Mouse (Mus musculus): Measurements from ENCODE around the gene Plce1. TPM values are rescaled to one million over a fixed set of nuclear protein-coding genes. Genes with fewer than 3 reads are reported as not detected.

The Plce1 gene
- total RNA-seq (2021): 10 to 100 TPM; 11.4 to 11.9 TPM
- long read RNA-seq, experiment 1, partial matches to known transcripts: 0 of 1 reads
- long read RNA-seq, experiment 1, other reads (novel, unspliced or antisense): 1 of 1 reads
- long read RNA-seq, experiment 2, partial matches to known transcripts: 2 of 4 reads
- long read RNA-seq, experiment 2, other reads (novel, unspliced or antisense): 2 of 4 reads

GRCm38 (mm10) chr19:38480731-38481621 is at the start of gene Plce1:
Plce1 (plus strand) TSS chr19:38481109.
- peak in 1 of 2 experiments; percentile 3 for DNase-seq (ENCODE audit: low spot score in 2 of 2)

- no peak for DNase-seq (ENCODE audit: low spot score in 2 of 2)
These were observed 49.6 kb upstream of the Plce1 start for GRCm38 (mm10) chr19:38431326-38431725.

GRCm38 (mm10) chr19:38432021-38432420 is 48.9 kb upstream of the Plce1 start:
- DNase-seq (ENCODE audit: low spot score in 2 of 2): no peak

GRCm38 (mm10) chr19:38433381-38433780 is 47.5 kb upstream of the Plce1 start:
- DNase-seq (ENCODE audit: low spot score in 2 of 2): no peak

GRCm38 (mm10) chr19:38435221-38435620 is 45.7 kb upstream of the Plce1 start:
- DNase-seq (ENCODE audit: low spot score in 2 of 2): no peak

- DNase-seq (ENCODE audit: low spot score in 2 of 2): no peak
These were observed 39.0 kb upstream of the Plce1 start for GRCm38 (mm10) chr19:38441860-38442259.

GRCm38 (mm10) chr19:38445758-38446157 is 35.2 kb upstream of the Plce1 start:
- DNase-seq (ENCODE audit: low spot score in 2 of 2): no peak

GRCm38 (mm10) chr19:38455228-38455627 is 25.7 kb upstream of the Plce1 start:
- no peak for DNase-seq (ENCODE audit: low spot score in 2 of 2)

- no peak for DNase-seq (ENCODE audit: low spot score in 2 of 2)
These were observed 21.9 kb upstream of the Plce1 start for GRCm38 (mm10) chr19:38458996-38459395.

- no peak for DNase-seq (ENCODE audit: low spot score in 2 of 2)
These were observed 20.2 kb upstream of the Plce1 start for GRCm38 (mm10) chr19:38460696-38461095.

- DNase-seq (ENCODE audit: low spot score in 2 of 2): no peak
These were observed 10.5 kb upstream of the Plce1 start for GRCm38 (mm10) chr19:38470257-38470893.

GRCm38 (mm10) chr19:38475394-38475793 is 5.5 kb upstream of the Plce1 start:
- no peak for DNase-seq (ENCODE audit: low spot score in 2 of 2)

- DNase-seq (ENCODE audit: low spot score in 2 of 2): no peak
These were observed 2.6 kb upstream of the Plce1 start for GRCm38 (mm10) chr19:38478286-38478685.

GRCm38 (mm10) chr19:38478948-38479347 is 2.0 kb upstream of the Plce1 start:
- no peak for DNase-seq (ENCODE audit: low spot score in 2 of 2)

GRCm38 (mm10) chr19:38479473-38479872 is 1.4 kb upstream of the Plce1 start:
- no peak for DNase-seq (ENCODE audit: low spot score in 2 of 2)

GRCm38 (mm10) chr19:38480156-38480720 is 671 bp upstream of the Plce1 start:
- DNase-seq (ENCODE audit: low spot score in 2 of 2): no peak

- DNase-seq (ENCODE audit: low spot score in 2 of 2): no peak
These were observed 997 bp downstream of the Plce1 start for GRCm38 (mm10) chr19:38481906-38482305.

- no peak for DNase-seq (ENCODE audit: low spot score in 2 of 2)
These were observed 1.7 kb downstream of the Plce1 start for GRCm38 (mm10) chr19:38482406-38483181.

- no peak for DNase-seq (ENCODE audit: low spot score in 2 of 2)
These were observed 5.1 kb downstream of the Plce1 start for GRCm38 (mm10) chr19:38485779-38486555.

GRCm38 (mm10) chr19:38487501-38487900 is 6.6 kb downstream of the Plce1 start:
- no peak for DNase-seq (ENCODE audit: low spot score in 2 of 2)

Data from adrenal gland, postnatal 4 days (tissue).